Mouse (Mus musculus) naive thymus-derived CD4-positive, alpha-beta T cell, adult 2 months (primary cell): ENCODE measurements at regions not wholly inside any gene's neighbourhood (a gene's known extent, or its start where the extent isn't known, plus 50 kb on each side); places are given as distances from the start of the nearest gene placed in this dataset.
A peak's percentile ranks its signal among the peaks of the same experiment; 100 is the strongest.

Experiments used
- DNase-seq: peaks from one replicate; pipeline ENCODE4 v3.0.0-alpha.2; 2011; ENCODE audit warnings: low read depth

DNA sequence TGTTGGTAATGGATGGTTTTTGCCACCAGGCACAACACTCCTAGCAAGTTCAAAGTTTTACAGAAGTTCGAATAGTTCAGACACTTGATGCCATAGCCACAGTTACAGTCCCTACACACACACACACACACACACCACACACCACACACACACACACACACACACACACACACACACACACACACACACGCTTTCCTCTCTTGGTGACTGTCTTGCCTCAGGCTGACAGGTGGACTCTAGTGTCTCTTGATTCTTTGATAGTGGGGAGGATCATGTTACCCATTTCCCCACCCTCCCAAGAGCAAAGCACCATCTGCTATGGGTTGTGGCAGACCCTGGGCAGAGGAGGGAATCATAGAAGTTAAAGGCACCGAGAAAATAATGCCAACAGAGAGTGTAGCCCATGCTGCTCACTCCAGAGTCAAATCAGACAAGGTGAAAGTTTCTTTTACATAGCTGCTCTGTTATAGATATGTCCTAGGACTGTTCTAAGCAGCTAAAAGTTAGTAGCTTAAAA, 75.9 kb downstream of the Klhl25 start:
- DNase-seq, result no peak

GRCm38 (mm10) chr7:75927537-75927936, 79.4 kb downstream of the Klhl25 start:
- DNase-seq, result peak; percentile 71

- DNase-seq, result no peak
Observed at GRCm38 (mm10) chr7:75943844-75944243, 95.7 kb downstream of the Klhl25 start.

DNA sequence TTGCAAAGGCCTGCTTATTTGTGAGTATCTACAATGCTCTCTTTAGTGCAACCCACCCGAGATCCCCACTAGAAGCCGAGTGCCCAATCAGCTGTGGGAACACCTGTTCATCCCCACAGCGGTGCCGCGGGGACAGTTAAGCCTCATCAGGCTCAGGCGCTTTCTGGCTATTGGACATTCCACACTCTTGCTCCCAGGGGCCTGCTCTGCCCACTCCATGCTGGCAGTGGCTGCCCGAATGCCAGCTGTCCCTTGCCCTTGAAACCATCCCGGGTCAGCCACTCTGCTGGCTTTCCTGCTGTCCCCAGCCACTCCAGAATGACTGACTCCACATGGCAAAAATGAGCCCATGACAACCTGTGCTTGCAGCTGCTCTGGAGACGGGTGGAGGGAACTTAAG, 107.6 kb downstream of the Klhl25 start:
- DNase-seq, result no peak

DNA sequence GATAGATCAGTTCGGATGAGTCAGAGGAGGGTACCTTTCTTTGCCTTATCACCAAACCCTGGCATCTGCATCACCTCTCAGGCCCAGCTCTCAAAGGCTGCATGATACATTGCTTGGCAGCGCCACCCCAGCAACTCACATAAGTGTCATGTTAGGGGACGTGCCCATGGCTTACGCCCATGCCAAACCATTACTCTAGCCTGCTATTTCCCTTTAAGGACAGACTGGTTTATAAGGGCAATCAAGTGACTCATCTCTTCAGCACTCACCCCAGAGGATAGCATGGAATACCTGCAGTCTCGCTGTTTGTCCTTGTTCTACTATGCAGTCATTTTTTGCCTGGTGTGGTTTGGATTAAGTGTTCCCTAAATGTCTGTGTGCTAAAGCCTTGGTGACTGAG, 109.3 kb downstream of the Klhl25 start:
- DNase-seq, result no peak

DNA sequence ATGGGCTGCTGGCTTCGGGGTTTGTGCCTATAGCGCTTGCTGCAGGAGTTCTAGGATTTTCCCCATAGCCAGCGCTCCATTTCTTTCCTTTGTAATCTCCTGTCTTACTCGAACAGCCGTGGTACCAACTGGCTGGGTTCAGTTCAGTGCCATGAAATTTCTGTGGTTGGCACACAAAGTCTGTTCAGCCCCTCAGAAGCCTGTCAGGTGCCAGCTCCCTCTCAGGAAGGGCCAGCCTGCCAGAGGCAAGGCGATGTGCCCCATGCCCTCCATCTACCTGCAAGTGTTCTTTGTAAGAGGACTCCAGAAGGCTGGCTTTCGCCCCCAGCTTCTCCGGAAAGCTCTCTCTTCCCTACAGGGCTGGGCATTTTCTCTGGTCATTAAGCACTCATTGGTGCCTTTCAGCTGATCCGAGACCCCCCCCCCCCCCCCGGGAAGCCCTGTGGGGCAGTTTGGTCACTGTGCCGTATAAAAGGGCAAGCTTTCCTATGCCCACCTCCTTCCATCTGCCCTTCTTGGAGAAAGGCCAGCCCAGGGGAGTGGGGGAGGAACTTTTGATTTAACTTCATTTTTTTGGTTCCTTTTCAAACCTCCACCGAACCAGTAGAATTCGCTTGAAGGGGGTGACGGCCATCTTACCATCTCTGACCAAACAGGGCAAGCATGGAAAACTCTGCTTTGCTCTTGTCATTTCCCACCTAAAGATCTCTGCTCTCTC, 112.0 kb downstream of the Klhl25 start:
- no peak for DNase-seq

- DNase-seq, result no peak
Observed at GRCm38 (mm10) chr7:75968177-75968576, 120.1 kb downstream of the Klhl25 start.

- no peak for DNase-seq
Observed at GRCm38 (mm10) chr7:75970914-75971313, 122.8 kb downstream of the Klhl25 start.

DNA sequence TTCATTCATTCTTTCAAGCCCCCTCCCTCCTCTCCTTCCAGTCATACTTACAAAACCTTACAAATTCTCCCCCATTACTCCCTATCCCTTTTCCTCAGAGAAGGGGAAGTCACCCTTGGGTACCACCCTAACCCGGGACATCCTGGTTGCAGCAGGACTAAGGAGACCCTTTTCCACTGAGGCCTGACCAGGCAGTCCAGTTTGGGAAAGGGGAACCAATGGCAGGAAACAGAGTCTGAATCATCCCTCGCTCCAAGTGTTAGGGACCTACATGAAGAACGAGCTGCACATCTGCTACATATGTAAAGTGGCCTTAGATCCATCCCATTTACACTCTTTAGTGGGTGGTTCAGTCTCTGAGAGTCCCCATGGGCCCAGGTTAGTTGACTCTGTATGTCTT, 123.6 kb downstream of the Klhl25 start:
- no peak for DNase-seq

DNA sequence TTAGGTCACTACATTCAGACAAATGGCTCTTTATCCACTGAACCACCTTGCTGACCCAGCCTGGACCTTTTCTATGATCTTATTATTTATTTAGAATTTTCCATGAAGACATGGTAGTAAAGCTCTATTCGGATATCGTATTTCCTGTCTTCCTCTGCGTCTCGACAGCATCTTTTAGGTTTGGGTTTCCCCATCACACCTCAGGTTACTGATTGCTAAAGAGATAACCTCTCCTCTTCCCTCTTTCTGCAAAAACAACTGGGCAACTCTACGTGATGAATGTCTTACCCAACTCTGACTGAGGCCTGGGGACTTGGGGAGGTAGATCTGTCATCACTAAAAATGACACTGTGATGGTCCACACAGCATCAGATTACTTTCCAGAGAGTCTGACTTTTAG, 133.4 kb downstream of the Klhl25 start:
- DNase-seq, result peak; percentile 38

- no peak for DNase-seq
Observed at GRCm38 (mm10) chr7:75983029-75983808, 135.1 kb downstream of the Klhl25 start.

GRCm38 (mm10) chr7:75983809-75984171, 135.7 kb downstream of the Klhl25 start:
- no peak for DNase-seq

GRCm38 (mm10) chr7:75998853-75999252, 150.7 kb downstream of the Klhl25 start:
- DNase-seq, result no peak

- DNase-seq, result no peak
Observed at GRCm38 (mm10) chr7:75999324-75999907, 151.3 kb downstream of the Klhl25 start.

GRCm38 (mm10) chr7:76001012-76001411, 152.9 kb downstream of the Klhl25 start:
- DNase-seq, result no peak

GRCm38 (mm10) chr7:76008226-76008625, 160.1 kb downstream of the Klhl25 start:
- DNase-seq, result no peak

DNA sequence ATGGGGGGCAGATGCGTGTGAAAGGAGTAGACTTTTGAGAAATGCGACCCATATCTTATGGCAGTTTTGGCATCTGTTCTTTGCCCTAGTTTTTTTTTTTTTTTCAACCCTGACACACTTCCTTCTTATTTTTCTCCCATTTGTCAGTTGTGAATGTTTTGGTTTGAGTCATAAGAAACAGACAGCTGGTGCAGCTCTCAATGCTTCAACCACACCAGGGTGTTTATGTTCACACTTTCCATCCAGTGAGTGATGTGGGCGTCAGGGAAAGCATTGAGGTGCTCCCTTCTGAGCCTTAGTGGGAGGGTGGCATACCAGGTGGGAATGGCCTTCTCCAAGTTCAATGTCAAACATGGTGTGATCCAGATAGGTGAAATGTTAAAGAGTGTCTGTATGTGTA, 181.9 kb upstream of the Agbl1 start:
- DNase-seq, result peak; percentile 14

DNA sequence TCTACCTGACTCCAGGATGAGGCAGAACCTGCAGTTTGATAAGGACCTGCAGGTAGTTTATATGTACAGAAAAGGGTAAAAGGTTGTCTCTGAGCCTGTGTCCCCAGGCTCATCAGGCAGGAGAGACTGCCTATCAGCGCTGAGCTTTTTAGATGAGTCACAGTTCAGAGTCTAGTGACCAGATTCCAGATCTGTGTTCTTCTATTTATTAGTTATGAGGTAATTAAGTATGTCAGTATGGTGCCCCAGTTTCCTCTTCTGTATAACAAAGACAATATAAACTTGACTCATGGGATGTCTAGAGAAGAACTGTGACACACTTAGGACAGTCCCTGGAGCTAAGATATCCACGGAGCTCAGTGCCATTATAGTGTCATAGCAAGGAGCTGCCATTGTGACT, 180.3 kb upstream of the Agbl1 start:
- DNase-seq, result no peak

- DNase-seq, result no peak
Observed at GRCm38 (mm10) chr7:76053843-76054242, 175.8 kb upstream of the Agbl1 start.

DNA sequence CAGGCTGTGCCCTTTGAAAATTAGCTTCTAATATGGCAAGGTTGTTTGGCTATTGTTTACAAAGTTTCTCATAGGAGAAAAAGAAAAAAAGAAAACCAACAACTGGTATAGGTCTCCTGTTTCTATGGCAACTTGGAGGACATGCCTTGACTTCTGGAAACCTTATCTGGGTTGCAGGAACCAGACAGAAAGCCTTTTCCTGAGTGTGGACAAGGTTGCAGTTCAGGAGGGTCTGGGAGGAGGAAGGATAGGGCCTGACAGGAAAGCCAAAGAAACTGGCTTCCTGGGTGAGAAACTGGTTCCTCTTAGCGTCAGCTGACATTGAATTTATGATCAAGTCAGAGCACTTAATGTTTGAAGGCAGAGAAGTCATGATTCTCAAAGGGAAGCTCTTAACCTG, 130.5 kb upstream of the Agbl1 start:
- no peak for DNase-seq

GRCm38 (mm10) chr7:76121242-76121844, 108.3 kb upstream of the Agbl1 start:
- no peak for DNase-seq

DNA sequence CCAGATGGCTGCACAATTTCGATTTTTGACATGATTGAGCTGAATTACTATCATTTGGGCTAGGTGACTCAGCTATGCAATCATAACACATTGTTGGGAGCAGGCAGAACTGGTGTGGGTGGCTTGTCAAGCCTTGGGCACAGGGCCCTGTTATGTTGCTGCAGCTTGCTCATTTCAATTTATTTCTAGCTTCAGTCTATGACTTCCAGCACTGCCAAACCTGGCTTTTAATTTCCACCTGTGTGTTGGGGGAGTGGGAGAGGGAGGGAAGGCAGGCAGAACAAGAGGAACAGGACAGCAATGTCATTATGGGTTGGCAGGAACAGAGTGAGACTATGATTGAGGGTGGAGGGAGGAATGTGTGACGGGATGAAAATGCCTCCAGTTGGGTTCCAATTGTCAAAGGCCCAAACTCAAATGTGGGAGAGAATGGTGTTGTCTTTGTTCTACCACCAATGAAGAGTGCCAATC, 102.0 kb upstream of the Agbl1 start:
- no peak for DNase-seq

DNA sequence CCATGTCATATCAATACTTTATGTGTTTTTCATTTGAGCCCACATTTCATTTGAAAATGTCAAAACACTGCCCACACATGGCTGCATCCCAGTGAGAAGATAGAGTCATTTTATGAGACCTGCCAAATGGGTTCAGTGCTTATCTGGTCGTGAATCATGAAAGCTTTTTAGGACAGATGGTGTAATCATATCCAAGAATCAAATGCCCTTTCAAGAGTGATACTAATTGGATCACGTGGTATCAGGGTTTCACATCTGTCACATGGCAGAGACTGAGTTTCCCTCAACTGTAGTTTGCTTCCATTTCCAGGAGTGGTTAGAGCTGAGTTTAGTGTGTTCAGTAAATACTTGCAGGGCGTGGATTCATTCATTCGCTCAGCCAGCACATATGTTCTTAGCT, 87.2 kb upstream of the Agbl1 start:
- DNase-seq, result no peak
